Mouse (Mus musculus): Measurements from ENCODE around the gene Zc3hav1. TPM values are rescaled to one million over a fixed set of nuclear protein-coding genes. Genes with fewer than 3 reads are reported as not detected.

Gene Zc3hav1
- polyA plus RNA-seq, 1 experiment, result 2.5 TPM

DNA sequence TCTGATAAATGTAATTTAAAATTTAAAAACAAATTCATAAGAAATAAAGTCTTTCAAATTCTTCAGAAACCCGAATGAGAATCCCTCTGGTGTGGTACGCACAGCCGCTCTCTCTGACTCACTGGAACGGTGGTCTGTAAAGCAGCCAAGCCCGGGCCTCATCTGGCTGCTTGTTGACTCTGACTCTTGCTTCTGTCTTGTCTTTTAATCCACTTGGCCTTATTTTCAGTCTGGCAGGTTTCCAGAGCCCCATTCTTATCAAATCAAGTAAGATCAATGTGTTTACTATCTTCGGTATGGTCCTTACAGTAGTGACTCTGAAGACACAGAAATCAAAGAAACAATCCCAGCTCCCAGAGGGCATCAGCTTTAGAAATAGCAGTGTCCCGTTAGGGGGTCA is 1.5 kb upstream of the Zc3hav1 start:
- Histone ChIP-seq H3K4me1 (ENCODE audit: control insufficient read depth, insufficient read depth, low read length) (peaks cover 6% of the 10 kb centered on the region), H3K27me3 (ENCODE audit: control insufficient read depth, insufficient read depth, low read length) (no peaks in the 10 kb centered on the region), H3K4me3 (ENCODE audit: control insufficient read depth, low read depth, low read length) (no peak overlapping the region), H3K36me3 (ENCODE audit: control insufficient read depth, insufficient read depth, low read length) (no peaks in the 10 kb centered on the region), H3K27ac (ENCODE audit: control insufficient read depth, insufficient read depth, low read depth, low read length) (no peak overlapping the region)
- TF ChIP-seq POLR2A (IDR thresholded peaks at IDR 0.05; ENCODE audit: control insufficient read depth, low read depth, low read length) (no peak), CTCF (IDR thresholded peaks at IDR 0.05; ENCODE audit: control insufficient read depth, insufficient read depth, insufficient replicate concordance, low read depth, low read length) (no peak)

DNA sequence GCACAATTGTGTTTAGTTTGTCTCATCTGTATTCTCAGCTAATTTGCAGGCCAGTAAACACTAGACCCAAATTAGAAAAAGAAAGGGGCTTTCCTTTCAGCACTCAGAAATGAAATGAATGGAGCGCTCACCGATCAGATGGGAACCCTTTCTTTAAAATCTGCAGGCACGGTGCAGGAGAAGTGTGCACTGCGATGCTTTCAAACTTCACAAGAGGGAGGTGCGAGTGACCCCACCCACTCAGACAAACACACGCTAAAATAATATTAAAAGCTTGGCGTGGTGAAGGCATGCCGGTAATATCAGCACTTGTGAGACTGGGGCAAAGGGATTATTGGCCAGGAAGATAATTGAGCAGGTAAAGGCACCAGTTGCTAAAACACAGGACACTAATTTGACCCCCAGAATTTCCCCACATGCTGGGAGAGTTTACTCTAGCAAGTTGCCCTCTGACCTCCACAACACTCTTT is 986 bp upstream of the Zc3hav1 start:
- TF ChIP-seq CTCF (IDR thresholded peaks at IDR 0.05; ENCODE audit: control insufficient read depth, insufficient read depth, insufficient replicate concordance, low read depth, low read length), result no peak
- no peak for TF ChIP-seq POLR2A (IDR thresholded peaks at IDR 0.05; ENCODE audit: control insufficient read depth, low read depth, low read length)
- H3K36me3 ChIP-seq (ENCODE audit: control insufficient read depth, insufficient read depth, low read length), result no peaks in the 10 kb centered on the region
- no peak overlapping the region; the same call in 1 of the 2 replicates for H3K4me3 ChIP-seq (ENCODE audit: control insufficient read depth, low read depth, low read length)
- H3K27me3 ChIP-seq (ENCODE audit: control insufficient read depth, insufficient read depth, low read length), result no peaks in the 10 kb centered on the region
- H3K27ac ChIP-seq (ENCODE audit: control insufficient read depth, insufficient read depth, low read depth, low read length), result no peak overlapping the region
- H3K4me1 ChIP-seq (ENCODE audit: control insufficient read depth, insufficient read depth, low read length), result peaks cover 6% of the 10 kb centered on the region

DNA sequence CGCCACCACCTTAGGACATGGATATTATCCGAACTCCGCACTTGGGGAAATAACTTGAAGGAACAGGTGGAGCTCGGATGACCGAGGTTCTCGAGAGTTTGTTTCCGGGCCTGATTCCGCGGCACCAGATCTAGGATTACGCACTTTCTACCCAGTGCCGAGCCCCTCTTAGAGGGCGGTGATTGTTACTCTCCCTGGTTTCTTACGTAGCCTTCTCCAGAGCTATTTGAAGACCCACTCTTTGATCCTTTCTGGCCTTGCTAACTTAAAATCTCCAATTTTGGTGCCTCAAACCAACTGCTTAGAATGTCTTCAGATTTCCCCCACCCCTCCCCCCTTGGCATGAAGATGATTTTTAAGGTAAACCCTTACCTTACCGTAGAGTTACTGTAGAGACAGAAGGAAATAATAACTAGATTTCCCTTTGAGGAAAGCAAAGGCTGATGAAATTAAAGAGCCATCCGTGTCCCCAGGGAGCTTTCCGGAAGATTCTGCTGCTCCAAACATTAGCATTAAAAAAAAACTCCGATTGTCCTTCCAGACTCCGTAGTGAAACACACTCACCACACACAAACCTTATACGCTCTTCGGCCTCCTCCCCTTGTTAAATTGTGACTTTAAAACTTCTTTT is 435 bp upstream of the Zc3hav1 start:
- H3K36me3 ChIP-seq (ENCODE audit: control insufficient read depth, insufficient read depth, low read length), result no peaks in the 10 kb centered on the region
- peak overlapping the region; percentile 86 for H3K4me3 ChIP-seq (ENCODE audit: control insufficient read depth, low read depth, low read length)
- no peaks in the 10 kb centered on the region for H3K27me3 ChIP-seq (ENCODE audit: control insufficient read depth, insufficient read depth, low read length)
- H3K4me1 ChIP-seq (ENCODE audit: control insufficient read depth, insufficient read depth, low read length), result peaks cover 6% of the 10 kb centered on the region
- TF ChIP-seq CTCF (IDR thresholded peaks at IDR 0.05; ENCODE audit: control insufficient read depth, insufficient read depth, insufficient replicate concordance, low read depth, low read length) (no peak), POLR2A (IDR thresholded peaks at IDR 0.05; ENCODE audit: control insufficient read depth, low read depth, low read length) (no peak)
- H3K27ac ChIP-seq (ENCODE audit: control insufficient read depth, insufficient read depth, low read depth, low read length), result peak overlapping the region; percentile 57; the same call in 1 of the 2 replicates

DNA sequence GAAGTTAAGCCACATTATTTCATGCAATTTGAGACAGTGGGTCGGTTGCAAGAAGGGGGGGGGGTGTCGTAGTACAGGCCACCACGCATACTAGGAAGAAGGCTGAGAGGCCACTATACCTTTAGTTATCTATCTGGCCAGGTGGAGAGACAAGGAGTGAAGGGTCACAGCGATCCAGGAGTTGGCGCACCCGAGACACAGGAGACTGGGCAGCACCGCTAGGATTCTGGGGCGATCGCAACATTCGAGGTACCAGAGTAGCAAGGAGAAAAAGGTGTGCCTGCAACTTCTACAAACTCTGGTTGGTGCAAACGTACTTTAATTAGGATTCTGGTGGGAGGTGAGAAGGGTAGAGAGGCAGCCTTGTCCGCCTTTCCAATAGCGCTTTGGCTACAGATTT is 1.2 kb downstream of the Zc3hav1 start:
- Histone ChIP-seq H3K27ac (ENCODE audit: control insufficient read depth, insufficient read depth, low read depth, low read length) (no peak overlapping the region), H3K4me1 (ENCODE audit: control insufficient read depth, insufficient read depth, low read length) (peaks cover 6% of the 10 kb centered on the region), H3K27me3 (ENCODE audit: control insufficient read depth, insufficient read depth, low read length) (no peaks in the 10 kb centered on the region), H3K4me3 (ENCODE audit: control insufficient read depth, low read depth, low read length) (peak overlapping the region; percentile 86), H3K36me3 (ENCODE audit: control insufficient read depth, insufficient read depth, low read length) (no peaks in the 10 kb centered on the region)
- no peak for TF ChIP-seq CTCF (IDR thresholded peaks at IDR 0.05; ENCODE audit: control insufficient read depth, insufficient read depth, insufficient replicate concordance, low read depth, low read length)
- TF ChIP-seq POLR2A (IDR thresholded peaks at IDR 0.05; ENCODE audit: control insufficient read depth, low read depth, low read length), result no peak

DNA sequence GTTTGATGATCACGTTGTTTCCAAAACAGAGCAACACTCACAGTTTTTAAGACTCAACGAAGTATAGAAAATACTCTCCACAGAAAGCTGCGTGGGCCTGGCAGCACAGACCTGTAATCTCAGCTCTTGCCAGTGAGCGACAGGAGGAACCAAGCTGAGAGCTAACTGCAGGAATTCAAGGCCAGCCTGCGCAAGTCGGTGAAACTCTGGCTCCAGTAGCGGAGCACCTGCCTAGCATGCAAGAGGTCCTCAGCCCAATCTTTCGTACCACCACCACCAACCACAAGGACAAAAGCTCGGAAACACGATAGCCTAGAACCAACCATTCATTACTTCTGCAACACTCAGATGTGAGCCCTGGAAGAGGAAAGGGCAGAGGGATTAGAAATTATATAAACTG is 2.0 kb downstream of the Zc3hav1 start:
- Histone ChIP-seq H3K4me1 (ENCODE audit: control insufficient read depth, insufficient read depth, low read length) (peaks cover 6% of the 10 kb centered on the region), H3K36me3 (ENCODE audit: control insufficient read depth, insufficient read depth, low read length) (no peaks in the 10 kb centered on the region), H3K4me3 (ENCODE audit: control insufficient read depth, low read depth, low read length) (peak overlapping the region; percentile 14; the same call in 1 of the 2 replicates), H3K27me3 (ENCODE audit: control insufficient read depth, insufficient read depth, low read length) (no peaks in the 10 kb centered on the region), H3K27ac (ENCODE audit: control insufficient read depth, insufficient read depth, low read depth, low read length) (no peak overlapping the region)
- TF ChIP-seq CTCF (IDR thresholded peaks at IDR 0.05; ENCODE audit: control insufficient read depth, insufficient read depth, insufficient replicate concordance, low read depth, low read length), result no peak
- no peak for TF ChIP-seq POLR2A (IDR thresholded peaks at IDR 0.05; ENCODE audit: control insufficient read depth, low read depth, low read length)

DNA sequence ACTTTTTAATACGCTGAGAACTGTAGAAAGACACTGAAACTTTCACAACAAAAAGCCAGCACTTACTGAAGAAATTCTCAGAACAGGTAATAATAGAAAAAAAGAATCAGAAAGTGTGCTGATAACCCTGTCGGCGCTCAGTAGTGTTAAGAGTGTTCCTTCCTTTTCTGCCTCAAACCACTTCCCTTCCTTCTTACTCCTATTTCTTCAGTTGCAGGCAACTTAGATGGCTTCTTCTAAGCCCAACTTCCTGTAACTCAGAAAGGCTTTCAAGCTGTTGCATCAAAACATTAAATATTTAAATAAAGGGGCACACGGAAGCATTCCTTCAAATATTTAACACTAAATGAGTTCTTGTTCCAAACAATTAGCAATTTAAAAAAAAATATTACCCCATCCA is 2.5 kb downstream of the Zc3hav1 start:
- no peaks in the 10 kb centered on the region for H3K36me3 ChIP-seq (ENCODE audit: control insufficient read depth, insufficient read depth, low read length)
- H3K4me3 ChIP-seq (ENCODE audit: control insufficient read depth, low read depth, low read length), result no peak overlapping the region
- H3K27ac ChIP-seq (ENCODE audit: control insufficient read depth, insufficient read depth, low read depth, low read length), result no peak overlapping the region
- no peaks in the 10 kb centered on the region for H3K27me3 ChIP-seq (ENCODE audit: control insufficient read depth, insufficient read depth, low read length)
- peaks cover 6% of the 10 kb centered on the region for H3K4me1 ChIP-seq (ENCODE audit: control insufficient read depth, insufficient read depth, low read length)
- TF ChIP-seq CTCF (IDR thresholded peaks at IDR 0.05; ENCODE audit: control insufficient read depth, insufficient read depth, insufficient replicate concordance, low read depth, low read length), result no peak
- TF ChIP-seq POLR2A (IDR thresholded peaks at IDR 0.05; ENCODE audit: control insufficient read depth, low read depth, low read length), result no peak

DNA sequence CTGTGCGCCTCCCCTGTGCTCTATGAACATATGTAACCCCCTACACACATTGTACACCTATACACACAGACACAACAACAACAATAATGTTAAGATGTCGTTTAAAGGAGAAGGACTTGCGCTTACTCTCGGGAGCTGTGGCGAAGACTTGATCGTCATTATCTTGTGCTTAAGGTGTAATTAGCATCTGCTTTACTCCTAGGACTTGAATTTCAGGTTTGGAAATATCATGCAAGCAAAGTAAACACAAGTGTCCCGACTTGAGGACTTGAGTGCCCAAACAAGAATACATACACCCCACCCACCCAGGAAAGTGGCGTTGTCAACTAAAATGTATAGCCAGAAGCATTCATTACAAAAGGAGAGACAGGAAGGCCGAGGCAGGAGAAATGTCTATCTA is 4.6 kb downstream of the Zc3hav1 start:
- Histone ChIP-seq H3K27me3 (ENCODE audit: control insufficient read depth, insufficient read depth, low read length) (no peaks in the 10 kb centered on the region), H3K4me1 (ENCODE audit: control insufficient read depth, insufficient read depth, low read length) (peaks cover 6% of the 10 kb centered on the region), H3K4me3 (ENCODE audit: control insufficient read depth, low read depth, low read length) (no peak overlapping the region), H3K36me3 (ENCODE audit: control insufficient read depth, insufficient read depth, low read length) (no peaks in the 10 kb centered on the region), H3K27ac (ENCODE audit: control insufficient read depth, insufficient read depth, low read depth, low read length) (no peak overlapping the region)
- no peak for TF ChIP-seq CTCF (IDR thresholded peaks at IDR 0.05; ENCODE audit: control insufficient read depth, insufficient read depth, insufficient replicate concordance, low read depth, low read length)
- TF ChIP-seq POLR2A (IDR thresholded peaks at IDR 0.05; ENCODE audit: control insufficient read depth, low read depth, low read length), result no peak
